Mouse (Mus musculus): ENCODE results near the gene Fkbp6.
A peak's percentile ranks its signal among the peaks of the same experiment; 100 is the strongest.
"Not testable (repeated sequence)": the region's sequence is repeated elsewhere in the genome, so short reads cannot be mapped to it uniquely, and the experiment has no call there.

The Fkbp6 gene

GRCm38 (mm10) chr5:135349862-135350261 lies at the start of gene Fkbp6:
Gene Fkbp6 (minus strand): TSS chr5:135350044.
- no peak for DNase-seq (ENCODE audit: low spot score)

- no peak for DNase-seq (ENCODE audit: low spot score)
Measured at GRCm38 (mm10) chr5:135399382-135399781, 49.5 kb upstream of the Fkbp6 start.

GRCm38 (mm10) chr5:135395826-135396225 lies 46.0 kb upstream of the Fkbp6 start:
- peak; percentile 30 for DNase-seq (ENCODE audit: low spot score)

GRCm38 (mm10) chr5:135394004-135394823 lies 44.4 kb upstream of the Fkbp6 start, which contains the start of gene Pom121:
Gene Pom121 (minus strand): TSS chr5:135394546.
- DNase-seq (ENCODE audit: low spot score) = peak; percentile 79

- no peak for DNase-seq (ENCODE audit: low spot score)
Measured at GRCm38 (mm10) chr5:135383771-135384170, 33.9 kb upstream of the Fkbp6 start.

- no peak for DNase-seq (ENCODE audit: low spot score)
Measured at GRCm38 (mm10) chr5:135382746-135383145, 32.9 kb upstream of the Fkbp6 start.

GRCm38 (mm10) chr5:135381356-135381925 lies 31.6 kb upstream of the Fkbp6 start:
- no peak for DNase-seq (ENCODE audit: low spot score)

- no peak for DNase-seq (ENCODE audit: low spot score)
Measured at GRCm38 (mm10) chr5:135380681-135381080, 30.8 kb upstream of the Fkbp6 start.

GRCm38 (mm10) chr5:135376341-135376740 lies 26.5 kb upstream of the Fkbp6 start:
- no peak for DNase-seq (ENCODE audit: low spot score)

- DNase-seq (ENCODE audit: low spot score) = peak; percentile 14
Measured at GRCm38 (mm10) chr5:135375167-135375566, 25.3 kb upstream of the Fkbp6 start.

GRCm38 (mm10) chr5:135373601-135374000 lies 23.8 kb upstream of the Fkbp6 start:
- no peak for DNase-seq (ENCODE audit: low spot score)

GRCm38 (mm10) chr5:135371195-135371594 lies 21.4 kb upstream of the Fkbp6 start:
- no peak for DNase-seq (ENCODE audit: low spot score)

GRCm38 (mm10) chr5:135369787-135370654 lies 20.2 kb upstream of the Fkbp6 start, which contains the start of gene Nsun5:
Gene Nsun5 (plus strand): TSS chr5:135369953.
- DNase-seq (ENCODE audit: low spot score) = peak; percentile 95

- DNase-seq (ENCODE audit: low spot score) = not testable (repeated sequence)
Measured at GRCm38 (mm10) chr5:135369196-135369595, 19.4 kb upstream of the Fkbp6 start.

- no peak for DNase-seq (ENCODE audit: low spot score)
Measured at GRCm38 (mm10) chr5:135368312-135368711, 18.5 kb upstream of the Fkbp6 start.

- no peak for DNase-seq (ENCODE audit: low spot score)
Measured at GRCm38 (mm10) chr5:135367841-135368240, 18.0 kb upstream of the Fkbp6 start.

GRCm38 (mm10) chr5:135363540-135363939 lies 13.7 kb upstream of the Fkbp6 start:
- no peak for DNase-seq (ENCODE audit: low spot score)

GRCm38 (mm10) chr5:135362572-135362971 lies 12.7 kb upstream of the Fkbp6 start:
- no peak for DNase-seq (ENCODE audit: low spot score)

GRCm38 (mm10) chr5:135359772-135360171 lies 9.9 kb upstream of the Fkbp6 start:
- no peak for DNase-seq (ENCODE audit: low spot score)

GRCm38 (mm10) chr5:135357556-135357955 lies 7.7 kb upstream of the Fkbp6 start:
- DNase-seq (ENCODE audit: low spot score) = peak; percentile 49

- DNase-seq (ENCODE audit: low spot score) = no peak
Measured at GRCm38 (mm10) chr5:135356090-135356489, 6.2 kb upstream of the Fkbp6 start.

GRCm38 (mm10) chr5:135353564-135353963 lies 3.7 kb upstream of the Fkbp6 start:
- DNase-seq (ENCODE audit: low spot score) = no peak
